Mouse (Mus musculus) lung, adult 2 months (tissue): ENCODE measurements around the gene Tpk1.

Experiments used
- CTCF ChIP-seq: fragments of 200-500 bp; IDR thresholded peaks from 2 replicates; pipeline ENCODE4 v1.5.1; 2011; ENCODE audit warnings: mild to moderate bottlenecking, low read length, control low read depth; ENCODE audit not compliant: insufficient read depth
- POLR2A ChIP-seq: fragments of 200-500 bp; IDR thresholded peaks from 2 replicates; pipeline ENCODE4 v1.6.1; 2011; ENCODE audit warnings: low read depth, mild to moderate bottlenecking, control low read depth, low read length, borderline replicate concordance; ENCODE audit errors: extremely low read depth

DNA sequence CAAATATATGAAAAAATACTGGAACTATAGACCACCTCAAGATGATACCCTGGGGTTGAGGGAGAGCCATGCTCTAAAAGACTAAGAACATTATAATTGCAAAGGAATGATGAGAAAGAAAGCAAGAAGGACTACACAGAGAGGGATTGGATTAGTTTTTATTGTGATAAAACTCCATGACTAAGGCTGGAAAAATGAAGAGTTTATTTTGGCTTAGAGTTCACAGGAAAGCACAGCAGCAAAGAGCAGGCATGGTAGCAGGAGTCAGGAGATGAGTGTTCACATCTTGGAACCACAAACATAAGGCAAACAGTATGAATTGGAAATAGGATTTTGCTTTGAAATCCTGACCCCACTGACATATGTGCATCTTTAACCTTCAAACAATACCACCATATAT lies 33.2 kb downstream of the Tpk1 start:
- no peak for TF ChIP-seq CTCF
- TF ChIP-seq POLR2A: no peak
